In genomic region chr16:23225821-23226600, GRCm38 (mm10) we compare ENCODE assay signal across 8 mouse cellular contexts. TPM values are rescaled to one million over a fixed set of nuclear protein-coding genes. Genes with fewer than 3 reads are reported as not detected.
A peak's percentile ranks its signal among the peaks of the same experiment; 100 is the strongest.
DNase-seq lines count a peak whose midpoint lies in the region; ATAC-seq lines count a peak whose summit lies in the region.

No protein-coding gene starts in this region.

- H3K4me3 ChIP-seq in embryonic facial prominence, embryonic 13.5 days: peak overlapping the region; percentile 75
- peak overlapping the region; percentile 71 to 85 for H3K4me3 ChIP-seq in heart, embryonic 14.5 days (ENCODE audit: control insufficient read depth in 1 of 2, insufficient read depth in 1 of 2, low read depth in 1 of 2, low read length in 2 of 2)
- peak overlapping the region; percentile 62 for H3K4me3 ChIP-seq in liver, embryonic 16.5 days (ENCODE audit: low read depth, low read length)
- peak overlapping the region; percentile 78 for H3K4me3 ChIP-seq in neural tube, embryonic 13.5 days

- peak overlapping the region; percentile 94 for H3K9ac ChIP-seq in embryonic facial prominence, embryonic 13.5 days
- H3K9ac ChIP-seq in heart, embryonic 14.5 days (ENCODE audit: low read length): peak overlapping the region; percentile 86
- H3K9ac ChIP-seq in liver, embryonic 16.5 days (ENCODE audit: low read depth, low read length): peak overlapping the region; percentile 20; the same call in 1 of the 2 replicates
- peak overlapping the region; percentile 93 for H3K9ac ChIP-seq in neural tube, embryonic 13.5 days

- no peaks in the 10 kb centered on the region for H3K27me3 ChIP-seq in embryonic facial prominence, embryonic 13.5 days
- H3K27me3 ChIP-seq in heart, embryonic 14.5 days (ENCODE audit: control insufficient read depth, insufficient read depth, low read length): peaks cover 11% of the 10 kb centered on the region
- H3K27me3 ChIP-seq in liver, embryonic 16.5 days (ENCODE audit: control insufficient read depth, insufficient read depth, low read depth, low read length): peaks cover 44% of the 10 kb centered on the region
- H3K27me3 ChIP-seq in neural tube, embryonic 13.5 days: no peaks in the 10 kb centered on the region

- H3K27ac ChIP-seq in embryonic facial prominence, embryonic 13.5 days: peak overlapping the region; percentile 90
- peak overlapping the region; percentile 76 to 83 for H3K27ac ChIP-seq in heart, embryonic 14.5 days (replicated peaks in 1 of 2; ENCODE audit: control insufficient read depth in 1 of 2, insufficient read depth in 1 of 2, low read depth in 2 of 2, low read length in 2 of 2)
- no peak overlapping the region; the same call in 1 of the 2 replicates for H3K27ac ChIP-seq in liver, embryonic 16.5 days (ENCODE audit: low read length)
- H3K27ac ChIP-seq in neural tube, embryonic 13.5 days (replicated peaks): peak overlapping the region; percentile 95

- ATAC-seq in embryonic facial prominence, embryonic 13.5 days (ENCODE audit: insufficient number of reproducible peaks, insufficient read depth, low FRiP score, low TSS enrichment, low read depth): peak; percentile 46; the same call in 1 of the 2 replicates
- no peak for ATAC-seq in heart, embryonic 14.5 days (ENCODE audit: insufficient number of reproducible peaks, insufficient read depth, low FRiP score, low read depth)
- no peak; the same call in 1 of the 2 replicates for ATAC-seq in liver, embryonic 16.5 days (ENCODE audit: low read depth)
- peak; percentile 45 for ATAC-seq in neural tube, embryonic 13.5 days (ENCODE audit: low read depth)

- H3K4me1 ChIP-seq in embryonic facial prominence, embryonic 13.5 days: peaks cover 44% of the 10 kb centered on the region
- H3K4me1 ChIP-seq in heart, embryonic 14.5 days (ENCODE audit: control insufficient read depth in 2 of 2, insufficient read depth in 2 of 2, low read length in 2 of 2): peaks cover 11 to 21% of the 10 kb centered on the region in 2 experiments
- H3K4me1 ChIP-seq in liver, embryonic 16.5 days (ENCODE audit: control insufficient read depth, low read depth, low read length): no peaks in the 10 kb centered on the region; the same call in 1 of the 2 replicates
- H3K4me1 ChIP-seq in neural tube, embryonic 13.5 days (replicated peaks): peaks cover 60% of the 10 kb centered on the region

- DNase-seq in B cell, adult 2 months: peak; percentile 54 to 56
- peak; percentile 70 to 92 for DNase-seq in adrenal gland, adult (ENCODE audit: inconsistent age in 2 of 2, low spot score in 1 of 2)
- peak; percentile 62 for DNase-seq in kidney, postnatal 10 days
- DNase-seq in thymus, postnatal 10 days (ENCODE audit: low spot score in 2 of 2): peak; percentile 60 to 63

- WGBS in embryonic facial prominence, embryonic 13.5 days: under 1% methylated on average over 28 of the region's 28 CpGs
- under 1% methylated on average over 28 of the region's 28 CpGs for WGBS in heart, embryonic 14.5 days
- under 1% methylated on average over 28 of the region's 28 CpGs for WGBS in liver, embryonic 16.5 days (ENCODE audit: insufficient replicate concordance)
- under 1% methylated on average over 28 of the region's 28 CpGs for WGBS in neural tube, embryonic 13.5 days

- peak overlapping the region; percentile 85 for H3K4me2 ChIP-seq in embryonic facial prominence, embryonic 13.5 days
- H3K4me2 ChIP-seq in heart, embryonic 14.5 days (ENCODE audit: low read length): peak overlapping the region; percentile 87
- H3K4me2 ChIP-seq in liver, embryonic 16.5 days (ENCODE audit: low read depth, low read length): peak overlapping the region; percentile 68
- peak overlapping the region; percentile 90 for H3K4me2 ChIP-seq in neural tube, embryonic 13.5 days

- H3K36me3 ChIP-seq in embryonic facial prominence, embryonic 13.5 days: no peaks in the 10 kb centered on the region
- H3K36me3 ChIP-seq in heart, embryonic 14.5 days (ENCODE audit: control insufficient read depth, insufficient read depth, low read length): no peaks in the 10 kb centered on the region
- no peaks in the 10 kb centered on the region for H3K36me3 ChIP-seq in liver, embryonic 16.5 days (ENCODE audit: control insufficient read depth, insufficient read depth)
- H3K36me3 ChIP-seq in neural tube, embryonic 13.5 days: no peaks in the 10 kb centered on the region

- H3K9me3 ChIP-seq in embryonic facial prominence, embryonic 13.5 days: no peaks in the 10 kb centered on the region
- no peaks in the 10 kb centered on the region for H3K9me3 ChIP-seq in heart, embryonic 14.5 days (ENCODE audit: control insufficient read depth, low read length)
- no peaks in the 10 kb centered on the region for H3K9me3 ChIP-seq in liver, embryonic 16.5 days (replicated peaks; ENCODE audit: control insufficient read depth, low read length)
- no peaks in the 10 kb centered on the region for H3K9me3 ChIP-seq in neural tube, embryonic 13.5 days

RNA-seq across cellular contexts. Expression of gene St6gal1, which starts 1.5 kb away (rescaled TPM):
- 17.2 and 19.6 TPM in 2 replicates for polyA plus RNA-seq in embryonic facial prominence, embryonic 13.5 days (2015; fragmentation: Nextera tagmentation; extraction: Ambion mirVana)
- polyA plus RNA-seq in heart, embryonic 14.5 days (2014; fragmentation: Nextera tagmentation; extraction: Ambion mirVana): 16.2 and 16.7 TPM in 2 replicates
- 16.7 and 21.1 TPM in 2 replicates for polyA plus RNA-seq in liver, embryonic 16.5 days (2015; fragmentation: Nextera tagmentation; extraction: Ambion mirVana)
- 34.7 and 40.6 TPM in 2 replicates for polyA plus RNA-seq in neural tube, embryonic 13.5 days (2015; fragmentation: Nextera tagmentation; extraction: Ambion mirVana)

Comparison
In these comparisons a context has a peak if more than half of its experiments do, and no peak if none do; other contexts are left out.
1. ATAC-seq: peak in embryonic facial prominence, embryonic 13.5 days (single experiment) and neural tube, embryonic 13.5 days (single experiment); none in heart, embryonic 14.5 days (single experiment) and liver, embryonic 16.5 days (single experiment).
2. H3K9ac ChIP-seq: peak in every context shown above with its lines; median percentile 94 in embryonic facial prominence, embryonic 13.5 days; 93 in neural tube, embryonic 13.5 days; 86 in heart, embryonic 14.5 days; 20 in liver, embryonic 16.5 days.
3. Peak in every context shown above with its lines, with median percentiles within 50 percentile points of each other: DNase-seq, H3K4me2 ChIP-seq and H3K4me3 ChIP-seq.